Mouse (Mus musculus) small intestine, adult 2 months (tissue): ENCODE data around the gene Dpp4. TPM values are rescaled to one million over a fixed set of nuclear protein-coding genes. Genes with fewer than 3 reads are reported as not detected.

Source experiments
- H3K27ac ChIP-seq: fragments of 200-500 bp; 2 replicates; pipeline ENCODE4 v1.5.1; 2012; ENCODE audit warnings: low read depth, low read length, control low read depth, inconsistent platforms; ENCODE audit not compliant: insufficient read depth
- H3K27me3 ChIP-seq: fragments of 200-500 bp; 2 replicates; pipeline ENCODE4 v1.6.1; 2012; ENCODE audit warnings: mild to moderate bottlenecking, moderate library complexity, low read length, inconsistent platforms; ENCODE audit not compliant: control insufficient read depth, insufficient read depth
- H3K36me3 ChIP-seq: fragments of 200-500 bp; 2 replicates; pipeline ENCODE4 v1.6.1; 2012; ENCODE audit warnings: mild to moderate bottlenecking, low read length, control low read depth, inconsistent platforms; ENCODE audit not compliant: control insufficient read depth, insufficient read depth
- H3K4me1 ChIP-seq: fragments of 200-500 bp; 2 replicates; pipeline ENCODE4 v1.6.1; 2012; ENCODE audit warnings: low read length, inconsistent platforms, mixed read lengths; ENCODE audit not compliant: control insufficient read depth, insufficient read depth, insufficient read length
- H3K4me3 ChIP-seq: fragments of 200-500 bp; 2 replicates; pipeline ENCODE4 v1.5.1; 2012; ENCODE audit warnings: low read depth, mild to moderate bottlenecking, control low read depth, inconsistent platforms, low read length, moderate library complexity
- CTCF ChIP-seq: fragments of 200-500 bp; IDR thresholded peaks from 2 replicates; pipeline ENCODE4 v1.5.1; 2012; ENCODE audit warnings: low read depth, mild to moderate bottlenecking, control low read depth, inconsistent platforms, low read length, moderate library complexity, mixed read lengths; ENCODE audit not compliant: insufficient replicate concordance, insufficient read length; ENCODE audit errors: extremely low read depth
- POLR2A ChIP-seq: fragments of 200-500 bp; IDR thresholded peaks from 2 replicates; pipeline ENCODE4 v1.6.1; 2012; ENCODE audit warnings: low read depth, mild to moderate bottlenecking, control low read depth, inconsistent platforms, low read length, moderate library complexity
- WGBS: fragments of 180-500 bp; shearing (Covaris S2); methylation state at CpG from one replicate; pipeline ENCODE4 v1.1.7; 2018; 5-methylcytosine and 5-hydroxymethylcytosine counted together
- polyA plus RNA-seq: library from polyadenylated mRNA; depleted of rRNA; stranded (reverse); fragments of >200 nt; gene quantifications from 2 replicates; pipeline ENCODE4 v1.2.3, GENCODE M21; 2012

Gene Dpp4
- polyA plus RNA-seq, 1 experiment, result 77.5 TPM

- H3K27me3 ChIP-seq, result no peaks in the 10 kb centered on the region
- H3K4me1 ChIP-seq, result no peaks in the 10 kb centered on the region
- H3K27ac ChIP-seq, result no peak overlapping the region
- peaks cover 51% of the 10 kb centered on the region for H3K36me3 ChIP-seq
- 88% methylated on average over 14 of the region's 14 CpGs for WGBS
- H3K4me3 ChIP-seq, result no peak overlapping the region
- TF ChIP-seq CTCF, result no peak
- no peak for TF ChIP-seq POLR2A
These were observed 55.4 kb downstream of the Dpp4 start for GRCm38 (mm10) chr2:62356606-62357005.

DNA sequence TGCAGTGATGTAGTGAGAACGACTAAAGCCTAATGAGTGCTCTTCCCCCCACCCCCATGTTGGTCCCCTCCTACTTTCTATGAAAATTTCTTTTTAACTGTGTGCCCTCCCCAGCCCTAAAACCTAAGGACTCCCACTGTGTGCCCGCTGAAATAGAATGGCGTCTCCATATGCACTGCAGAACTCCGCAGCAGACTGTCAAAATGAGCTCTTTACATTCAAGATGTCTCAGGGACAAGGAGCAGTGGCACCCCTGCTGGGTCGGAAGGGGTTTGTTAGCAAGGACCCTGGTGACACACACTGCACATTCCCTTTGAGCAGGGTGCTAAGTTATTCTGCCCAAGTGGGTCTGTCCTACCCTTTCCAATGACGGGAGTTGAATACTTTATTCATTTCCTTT lies 56.3 kb downstream of the Dpp4 start:
- Histone ChIP-seq H3K27me3 (no peaks in the 10 kb centered on the region), H3K4me1 (no peaks in the 10 kb centered on the region), H3K36me3 (peaks cover 49% of the 10 kb centered on the region), H3K27ac (no peak overlapping the region), H3K4me3 (no peak overlapping the region)
- TF ChIP-seq POLR2A (no peak), CTCF (no peak)
- WGBS, result 82% methylated on average over 6 of the region's 6 CpGs

GRCm38 (mm10) chr2:62352035-62352434 lies 60.0 kb downstream of the Dpp4 start:
- WGBS, result 60% methylated on average over 3 of the region's 3 CpGs
- Histone ChIP-seq H3K27me3 (no peaks in the 10 kb centered on the region), H3K36me3 (peaks cover 38% of the 10 kb centered on the region), H3K27ac (no peak overlapping the region), H3K4me1 (no peaks in the 10 kb centered on the region), H3K4me3 (no peak overlapping the region)
- TF ChIP-seq CTCF, result no peak

GRCm38 (mm10) chr2:62347762-62348161 lies 64.3 kb downstream of the Dpp4 start:
- Histone ChIP-seq H3K36me3 (peaks cover 32% of the 10 kb centered on the region), H3K4me3 (no peak overlapping the region), H3K27me3 (no peaks in the 10 kb centered on the region), H3K4me1 (no peaks in the 10 kb centered on the region), H3K27ac (no peak overlapping the region)
- TF ChIP-seq POLR2A, result no peak
- TF ChIP-seq CTCF, result no peak
- WGBS, result 97% methylated on average over 9 of the region's 9 CpGs

DNA sequence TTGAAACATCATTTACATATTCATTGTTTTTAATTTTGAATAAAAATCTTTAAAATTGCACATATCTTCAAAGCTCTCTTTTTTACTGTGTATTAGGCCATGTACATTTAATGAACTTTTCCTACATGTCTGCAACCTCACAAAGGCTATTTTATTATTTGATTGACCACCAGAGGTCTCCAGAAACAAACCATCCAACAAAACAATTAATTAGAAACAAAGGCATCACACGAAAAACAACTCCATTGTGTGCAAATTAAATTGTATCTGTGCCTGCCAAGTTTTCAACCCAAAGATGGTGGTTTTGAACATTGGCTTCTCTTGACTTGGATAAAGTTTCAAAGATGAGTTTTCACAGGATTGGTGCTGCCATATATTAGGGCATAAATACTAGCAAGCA lies 65.3 kb downstream of the Dpp4 start:
- Histone ChIP-seq H3K27me3 (no peaks in the 10 kb centered on the region), H3K4me3 (no peak overlapping the region), H3K4me1 (no peaks in the 10 kb centered on the region), H3K27ac (no peak overlapping the region), H3K36me3 (peaks cover 35% of the 10 kb centered on the region)
- 19% methylated on average over 1 of the region's 1 CpGs for WGBS
- no peak for TF ChIP-seq POLR2A
- TF ChIP-seq CTCF, result no peak

- H3K36me3 ChIP-seq, result peaks cover 41% of the 10 kb centered on the region
- H3K4me1 ChIP-seq, result no peaks in the 10 kb centered on the region
- H3K27me3 ChIP-seq, result no peaks in the 10 kb centered on the region
- WGBS, result 69% methylated on average over 6 of the region's 6 CpGs
- no peak for TF ChIP-seq CTCF
- TF ChIP-seq POLR2A, result no peak
- H3K4me3 ChIP-seq, result no peak overlapping the region
- H3K27ac ChIP-seq, result no peak overlapping the region
These were observed 67.7 kb downstream of the Dpp4 start for GRCm38 (mm10) chr2:62344367-62344766.

DNA sequence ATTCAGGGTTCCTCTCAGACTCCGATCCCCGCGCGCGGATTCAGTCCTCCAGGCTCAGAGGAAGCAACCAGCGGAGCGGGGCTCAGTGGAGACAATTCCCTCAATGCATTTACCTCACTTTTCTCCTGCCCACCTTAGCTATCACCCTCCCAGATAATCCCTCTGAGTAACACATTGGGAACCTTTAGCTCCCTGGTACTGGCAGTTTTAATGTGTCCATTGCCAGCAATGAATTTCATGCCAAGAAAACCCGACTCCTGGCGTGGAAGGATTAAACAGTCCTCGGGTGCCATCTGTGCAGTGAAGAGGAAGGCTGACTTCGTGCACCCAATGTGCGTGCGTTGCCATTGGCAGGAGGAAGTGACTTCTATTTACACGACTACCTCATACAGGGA lies 70.3 kb downstream of the Dpp4 start:
- TF ChIP-seq POLR2A (no peak), CTCF (no peak)
- H3K36me3 ChIP-seq, result peaks cover 34% of the 10 kb centered on the region
- WGBS, result 83% methylated on average over 14 of the region's 14 CpGs
- no peaks in the 10 kb centered on the region for H3K4me1 ChIP-seq
- no peak overlapping the region for H3K27ac ChIP-seq
- no peak overlapping the region for H3K4me3 ChIP-seq
- no peaks in the 10 kb centered on the region for H3K27me3 ChIP-seq
